32 mouse cellular contexts compared by ENCODE assay signal in the genomic region with DNA sequence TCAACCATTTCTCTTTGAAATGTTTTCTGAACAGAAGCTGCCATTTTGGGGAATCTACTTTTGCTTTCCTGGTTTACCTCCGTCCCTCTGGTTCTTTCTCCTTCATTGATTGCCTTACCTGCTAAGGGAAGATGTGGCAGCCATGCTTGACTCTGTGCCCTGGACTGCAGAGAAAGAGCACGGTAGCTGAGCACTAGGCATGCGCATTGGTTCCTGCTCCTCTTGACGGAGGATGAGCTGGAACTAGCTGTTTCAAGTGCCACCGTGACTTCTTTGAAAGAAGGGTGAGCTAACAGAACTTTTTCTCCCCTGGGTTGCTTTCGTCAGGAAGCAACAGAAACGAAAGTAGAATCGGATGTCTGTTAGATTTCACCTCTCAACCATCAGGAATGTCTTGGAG.
"Had no signal": no experiment of that assay in that cellular context is flagged by ENCODE, and none has a peak within 500 bp of the region (broad histone marks: within the 10 kb centered on the region; RNA-seq: fewer than 3 reads in every experiment).

No protein-coding gene starts in this region.

- H3K4me3 ChIP-seq: left cerebral cortex, adult 2 months; limb, embryonic 10.5 days; limb, embryonic 12.5 days; limb, embryonic 13.5 days; limb, embryonic 15.5 days; liver, embryonic 12.5 days; liver, embryonic 13.5 days; liver, embryonic 15.5 days; lung, embryonic 15.5 days; midbrain, embryonic 10.5 days; midbrain, embryonic 12.5 days; midbrain, embryonic 13.5 days; midbrain, embryonic 15.5 days; myocyte; neural tube, embryonic 12.5 days had no signal

- DNase-seq: left cerebral cortex, postnatal 4 days; liver; liver, embryonic 13.5 days; liver, postnatal 0 days; lung, adult 18-20 months; lung, adult 2 months; lung, embryonic 14.5 days; lung, postnatal 10 days; lung, postnatal 14 days; lung, postnatal 36 days; lung, postnatal 4 days; midbrain, embryonic 14.5 days had no signal

- H3K27ac ChIP-seq: left cerebral cortex, adult 2 months; limb, embryonic 10.5 days; limb, embryonic 12.5 days; limb, embryonic 13.5 days; limb, embryonic 15.5 days; liver, embryonic 12.5 days; liver, embryonic 13.5 days; liver, embryonic 14.5 days; liver, embryonic 15.5 days; lung, embryonic 15.5 days; macrophage; midbrain, embryonic 10.5 days; midbrain, embryonic 12.5 days; midbrain, embryonic 13.5 days; midbrain, embryonic 15.5 days; neural tube, embryonic 12.5 days had no signal

- H3K27me3 ChIP-seq: limb, embryonic 12.5 days; limb, embryonic 13.5 days; limb, embryonic 15.5 days; liver, embryonic 12.5 days; liver, embryonic 13.5 days; liver, embryonic 15.5 days; lung, embryonic 15.5 days; midbrain, embryonic 13.5 days; neural tube, embryonic 12.5 days had no signal

- ATAC-seq: liver, embryonic 12.5 days; liver, postnatal 0 days; lung, postnatal 0 days; midbrain, embryonic 13.5 days; midbrain, embryonic 15.5 days; midbrain, embryonic 16.5 days had no signal

- H3K9ac ChIP-seq: limb, embryonic 12.5 days; limb, embryonic 13.5 days; limb, embryonic 15.5 days; liver, embryonic 12.5 days; liver, embryonic 13.5 days; liver, embryonic 14.5 days; liver, embryonic 15.5 days; liver, postnatal 0 days; lung, embryonic 14.5 days; lung, embryonic 15.5 days; midbrain, embryonic 12.5 days; midbrain, embryonic 13.5 days; midbrain, embryonic 15.5 days; neural tube, embryonic 12.5 days had no signal

- H3K4me2 ChIP-seq: limb, embryonic 12.5 days; limb, embryonic 13.5 days; limb, embryonic 15.5 days; liver, embryonic 11.5 days; liver, embryonic 12.5 days; liver, embryonic 13.5 days; liver, embryonic 15.5 days; lung, embryonic 14.5 days; lung, embryonic 15.5 days; midbrain, embryonic 11.5 days; midbrain, embryonic 12.5 days; midbrain, embryonic 13.5 days; midbrain, embryonic 15.5 days; neural tube, embryonic 12.5 days had no signal

- H3K9me3 ChIP-seq: limb, embryonic 10.5 days; limb, embryonic 12.5 days; limb, embryonic 13.5 days; limb, embryonic 15.5 days; liver, embryonic 12.5 days; liver, embryonic 13.5 days; liver, embryonic 15.5 days; lung, embryonic 15.5 days; midbrain, embryonic 10.5 days; midbrain, embryonic 12.5 days; midbrain, embryonic 13.5 days; midbrain, embryonic 15.5 days; neural tube, embryonic 12.5 days had no signal

- H3K36me3 ChIP-seq: limb, embryonic 10.5 days; limb, embryonic 12.5 days; limb, embryonic 13.5 days; limb, embryonic 15.5 days; liver, embryonic 12.5 days; liver, embryonic 13.5 days; liver, embryonic 15.5 days; lung, embryonic 15.5 days; midbrain, embryonic 10.5 days; midbrain, embryonic 12.5 days; midbrain, embryonic 13.5 days; midbrain, embryonic 15.5 days; neural tube, embryonic 12.5 days had no signal

- H3K4me1 ChIP-seq: limb, embryonic 10.5 days; limb, embryonic 15.5 days; liver, embryonic 12.5 days; liver, embryonic 13.5 days; liver, embryonic 15.5 days; midbrain, embryonic 10.5 days; midbrain, embryonic 12.5 days; midbrain, embryonic 13.5 days; midbrain, embryonic 15.5 days; neural tube, embryonic 12.5 days had no signal
